Mouse (Mus musculus) midbrain, embryonic 14.5 days (tissue): ENCODE results near the gene Lmo7. TPM values are rescaled to one million over a fixed set of nuclear protein-coding genes. Genes with fewer than 3 reads are reported as not detected.

Source experiments
- ATAC-seq: fragments of 200-750 bp; cut with Nextera tagmentation; 2 replicates; pipeline ENCODE4 v1.8.0; 2017; ENCODE audit warnings: moderate number of reproducible peaks, moderate library complexity; ENCODE audit not compliant: low FRiP score, low TSS enrichment
- DNase-seq: peaks from one replicate; pipeline ENCODE4 v3.0.0-alpha.2; 2015
- H3K27ac ChIP-seq: fragments of 300-500 bp; sonication (generic); replicated peaks from 2 replicates; pipeline ENCODE4 v1.5.1; 2014; ENCODE audit warnings: mild to moderate bottlenecking, low read depth, low read length, moderate library complexity
- H3K27me3 ChIP-seq: fragments of 300-500 bp; sonication (generic); 2 replicates; pipeline ENCODE4 v1.6.1; 2014; ENCODE audit warnings: low read length, control low read depth, mixed read lengths; ENCODE audit not compliant: control insufficient read depth, insufficient read depth
- H3K36me3 ChIP-seq: fragments of 300-500 bp; sonication (generic); 2 replicates; pipeline ENCODE4 v1.6.1; 2014; ENCODE audit warnings: low read length, control low read depth; ENCODE audit not compliant: control insufficient read depth, insufficient read depth
- H3K4me1 ChIP-seq: fragments of 300-500 bp; sonication (generic); 2 replicates; pipeline ENCODE4 v1.6.1; 2014; ENCODE audit warnings: mild to moderate bottlenecking, antibody characterized with exemption, low read length, control low read depth; ENCODE audit not compliant: control insufficient read depth, insufficient read depth
- H3K4me2 ChIP-seq: fragments of 300-500 bp; sonication (generic); 2 replicates; pipeline ENCODE4 v1.6.1; 2014; ENCODE audit warnings: mild to moderate bottlenecking, low read length, moderate library complexity
- H3K4me3 ChIP-seq: fragments of 300-500 bp; sonication (generic); replicated peaks from 2 replicates; pipeline ENCODE4 v1.5.1; 2014; ENCODE audit warnings: low read depth, low read length
- H3K9ac ChIP-seq: fragments of 300-500 bp; sonication (generic); replicated peaks from 2 replicates; pipeline ENCODE4 v1.6.1; 2014; ENCODE audit warnings: mild to moderate bottlenecking, low read length, moderate library complexity
- H3K9me3 ChIP-seq: fragments of 300-500 bp; sonication (generic); 2 replicates; pipeline ENCODE4 v1.6.1; 2016; ENCODE audit warnings: low read length, control low read depth, mixed read lengths; ENCODE audit not compliant: control insufficient read depth
- WGBS: fragments of 180-500 bp; shearing (Covaris S2); extraction: QIAGEN DNeasy Blood & Tissue Kit; methylation state at CpG from one replicate; pipeline ENCODE4 v1.1.7; 2014; 5-methylcytosine and 5-hydroxymethylcytosine counted together
- polyA plus RNA-seq: library from polyadenylated mRNA; unstranded; fragments of >200 nt; fragmentation: Nextera tagmentation; extraction: Ambion mirVana; gene quantifications from 2 replicates; pipeline ENCODE4 v1.2.1, GENCODE M21; 2014

Lmo7 gene
- polyA plus RNA-seq, 1 experiment from 2014 or later: 1.7 TPM

- ATAC-seq (no peak), DNase-seq (no peak)
- no peaks in the 10 kb centered on the region for H3K9me3 ChIP-seq
- H3K4me1 ChIP-seq: no peaks in the 10 kb centered on the region
- no peak overlapping the region for H3K4me3 ChIP-seq
- no peak overlapping the region for H3K9ac ChIP-seq
- H3K27ac ChIP-seq: no peak overlapping the region
- no peaks in the 10 kb centered on the region for H3K36me3 ChIP-seq
- WGBS: 69% methylated on average over 6 of the region's 6 CpGs
- H3K4me2 ChIP-seq: no peak overlapping the region
- no peaks in the 10 kb centered on the region for H3K27me3 ChIP-seq
Measured at GRCm38 (mm10) chr14:101973171-101973570, 243.4 kb downstream of the Lmo7 start.

- ATAC-seq (no peak), DNase-seq (no peak)
- WGBS: 79% methylated on average over 11 of the region's 11 CpGs
- no peaks in the 10 kb centered on the region for H3K9me3 ChIP-seq
- no peak overlapping the region for H3K4me3 ChIP-seq
- H3K27ac ChIP-seq: no peak overlapping the region
- H3K4me1 ChIP-seq: no peaks in the 10 kb centered on the region
- H3K27me3 ChIP-seq: no peaks in the 10 kb centered on the region
- H3K36me3 ChIP-seq: no peaks in the 10 kb centered on the region
- H3K4me2 ChIP-seq: no peak overlapping the region
- H3K9ac ChIP-seq: no peak overlapping the region
Measured at GRCm38 (mm10) chr14:101976021-101976685, 246.4 kb downstream of the Lmo7 start.

Other genes with a start within 250 kb of the Lmo7 start
- 7.1 and 8.9 TPM in 2 replicates for gene Tbc1d4, start 120.8 kb upstream of the Lmo7 start, polyA plus RNA-seq
- 95.8 and 97.2 TPM in 2 replicates for gene Commd6, start 89.3 kb upstream of the Lmo7 start, polyA plus RNA-seq
- 294 and 335 TPM in 2 replicates for gene Uchl3, start 76.0 kb upstream of the Lmo7 start, polyA plus RNA-seq
- gene Gm9922, start 143 bp upstream of the Lmo7 start, polyA plus RNA-seq: not detected in 2 replicates